Mouse (Mus musculus) liver, embryonic 15.5 days (tissue): ENCODE results near the gene Ptprd. TPM values are rescaled to one million over a fixed set of nuclear protein-coding genes. Genes with fewer than 3 reads are reported as not detected.

Source experiments
- ATAC-seq: fragments of 200-750 bp; cut with Nextera tagmentation; 2 replicates; pipeline ENCODE4 v1.8.0; 2017; ENCODE audit warnings: moderate number of reproducible peaks, mild to moderate bottlenecking, moderate library complexity; ENCODE audit not compliant: insufficient read depth
- H3K27ac ChIP-seq: fragments of 300-500 bp; sonication (generic); replicated peaks from 2 replicates; pipeline ENCODE4 v1.5.1; 2015; ENCODE audit warnings: mild to moderate bottlenecking, inconsistent platforms
- H3K27me3 ChIP-seq: fragments of 300-500 bp; sonication (generic); 2 replicates; pipeline ENCODE4 v1.6.1; 2015; ENCODE audit warnings: mild to moderate bottlenecking, inconsistent platforms
- H3K36me3 ChIP-seq: fragments of 300-500 bp; sonication (generic); replicated peaks from 2 replicates; pipeline ENCODE4 v1.6.1; 2015; ENCODE audit warnings: moderate library complexity, mild to moderate bottlenecking, inconsistent platforms
- H3K4me1 ChIP-seq: fragments of 300-500 bp; sonication (generic); replicated peaks from 2 replicates; pipeline ENCODE4 v1.6.1; 2015; ENCODE audit warnings: inconsistent platforms
- H3K4me2 ChIP-seq: fragments of 300-500 bp; sonication (generic); 2 replicates; pipeline ENCODE4 v1.6.1; 2015; ENCODE audit warnings: moderate library complexity, mild to moderate bottlenecking, inconsistent platforms
- H3K4me3 ChIP-seq: fragments of 300-500 bp; sonication (generic); replicated peaks from 2 replicates; pipeline ENCODE4 v1.5.1; 2015; ENCODE audit warnings: mild to moderate bottlenecking, inconsistent platforms
- H3K9ac ChIP-seq: fragments of 300-500 bp; sonication (generic); 2 replicates; pipeline ENCODE4 v1.6.1; 2015; ENCODE audit warnings: moderate library complexity, mild to moderate bottlenecking, inconsistent platforms
- H3K9me3 ChIP-seq: fragments of 300-500 bp; sonication (generic); replicated peaks from 2 replicates; pipeline ENCODE4 v1.6.1; 2016; ENCODE audit warnings: inconsistent platforms
- WGBS: fragments of 180-500 bp; shearing (Covaris S2); methylation state at CpG from one replicate; pipeline ENCODE4 v1.1.7; 2015; ENCODE audit warnings: mixed read lengths; ENCODE audit not compliant: insufficient replicate concordance; 5-methylcytosine and 5-hydroxymethylcytosine counted together
- polyA plus RNA-seq: library from polyadenylated mRNA; unstranded; fragments of >200 nt; fragmentation: Nextera tagmentation; extraction: Ambion mirVana; gene quantifications from 2 replicates; pipeline ENCODE4 v1.2.1, GENCODE M21; 2015

The Ptprd gene
- polyA plus RNA-seq, 1 experiment from 2014 or later: 4.8 TPM

GRCm38 (mm10) chr4:76344059-76344458 is 1867.7 kb downstream of the Ptprd start:
- WGBS: 32% methylated on average over 3 of the region's 3 CpGs
- Histone ChIP-seq H3K9me3 (no peaks in the 10 kb centered on the region), H3K4me3 (peak overlapping the region; percentile 22), H3K4me1 (no peaks in the 10 kb centered on the region), H3K9ac (no peak overlapping the region), H3K36me3 (no peaks in the 10 kb centered on the region), H3K27ac (no peak overlapping the region), H3K4me2 (peak overlapping the region; percentile 18; the same call in 1 of the 2 replicates), H3K27me3 (no peaks in the 10 kb centered on the region)
- ATAC-seq: peak; percentile 54

GRCm38 (mm10) chr4:76337926-76338325 is 1873.8 kb downstream of the Ptprd start:
- Histone ChIP-seq H3K9me3 (no peaks in the 10 kb centered on the region), H3K36me3 (no peaks in the 10 kb centered on the region), H3K4me1 (no peaks in the 10 kb centered on the region), H3K4me3 (no peak overlapping the region), H3K4me2 (no peak overlapping the region), H3K27me3 (no peaks in the 10 kb centered on the region), H3K27ac (no peak overlapping the region), H3K9ac (no peak overlapping the region)
- 64% methylated on average over 1 of the region's 1 CpGs for WGBS
- ATAC-seq: no peak

- no peak overlapping the region for H3K27ac ChIP-seq
- no peaks in the 10 kb centered on the region for H3K4me1 ChIP-seq
- no peaks in the 10 kb centered on the region for H3K27me3 ChIP-seq
- H3K4me2 ChIP-seq: peak overlapping the region; percentile 5; the same call in 1 of the 2 replicates
- H3K36me3 ChIP-seq: no peaks in the 10 kb centered on the region
- no peak overlapping the region for H3K4me3 ChIP-seq
- H3K9ac ChIP-seq: no peak overlapping the region
- ATAC-seq: no peak
- 27% methylated on average over 11 of the region's 11 CpGs for WGBS
- no peaks in the 10 kb centered on the region for H3K9me3 ChIP-seq
Measured at GRCm38 (mm10) chr4:76327346-76327745, 1884.4 kb downstream of the Ptprd start.

- Histone ChIP-seq H3K4me1 (no peaks in the 10 kb centered on the region), H3K4me2 (no peak overlapping the region), H3K9me3 (no peaks in the 10 kb centered on the region), H3K4me3 (no peak overlapping the region), H3K9ac (no peak overlapping the region), H3K27me3 (no peaks in the 10 kb centered on the region), H3K27ac (no peak overlapping the region), H3K36me3 (no peaks in the 10 kb centered on the region)
- 66% methylated on average over 3 of the region's 3 CpGs for WGBS
- no peak for ATAC-seq
Measured at GRCm38 (mm10) chr4:76325646-76326045, 1886.1 kb downstream of the Ptprd start.

GRCm38 (mm10) chr4:76324928-76325327 is 1886.8 kb downstream of the Ptprd start:
- H3K4me2 ChIP-seq: no peak overlapping the region
- H3K27me3 ChIP-seq: no peaks in the 10 kb centered on the region
- no peak overlapping the region for H3K4me3 ChIP-seq
- no peaks in the 10 kb centered on the region for H3K4me1 ChIP-seq
- no peak for ATAC-seq
- no peak overlapping the region for H3K27ac ChIP-seq
- no peak overlapping the region for H3K9ac ChIP-seq
- no peaks in the 10 kb centered on the region for H3K9me3 ChIP-seq
- 62% methylated on average over 10 of the region's 10 CpGs for WGBS
- H3K36me3 ChIP-seq: no peaks in the 10 kb centered on the region

GRCm38 (mm10) chr4:76324509-76324908 is 1887.3 kb downstream of the Ptprd start:
- Histone ChIP-seq H3K9ac (no peak overlapping the region), H3K9me3 (no peaks in the 10 kb centered on the region), H3K4me2 (no peak overlapping the region), H3K4me1 (no peaks in the 10 kb centered on the region), H3K4me3 (no peak overlapping the region), H3K27me3 (no peaks in the 10 kb centered on the region), H3K27ac (no peak overlapping the region), H3K36me3 (no peaks in the 10 kb centered on the region)
- no peak for ATAC-seq
- WGBS: 54% methylated on average over 5 of the region's 5 CpGs

GRCm38 (mm10) chr4:76319874-76320273 is 1891.9 kb downstream of the Ptprd start:
- Histone ChIP-seq H3K4me2 (no peak overlapping the region), H3K36me3 (no peaks in the 10 kb centered on the region), H3K9me3 (no peaks in the 10 kb centered on the region), H3K4me3 (no peak overlapping the region), H3K9ac (no peak overlapping the region), H3K27ac (no peak overlapping the region), H3K4me1 (no peaks in the 10 kb centered on the region), H3K27me3 (no peaks in the 10 kb centered on the region)
- ATAC-seq: no peak
- 55% methylated on average over 4 of the region's 4 CpGs for WGBS

GRCm38 (mm10) chr4:76315977-76316376 is 1895.8 kb downstream of the Ptprd start:
- Histone ChIP-seq H3K4me2 (no peak overlapping the region), H3K27me3 (no peaks in the 10 kb centered on the region), H3K9me3 (no peaks in the 10 kb centered on the region), H3K9ac (no peak overlapping the region), H3K4me1 (no peaks in the 10 kb centered on the region), H3K4me3 (no peak overlapping the region), H3K36me3 (no peaks in the 10 kb centered on the region), H3K27ac (no peak overlapping the region)
- WGBS: 51% methylated on average over 2 of the region's 2 CpGs
- ATAC-seq: no peak

GRCm38 (mm10) chr4:76313749-76314148 is 1898.0 kb downstream of the Ptprd start:
- 66% methylated on average over 3 of the region's 3 CpGs for WGBS
- Histone ChIP-seq H3K27ac (no peak overlapping the region), H3K9ac (no peak overlapping the region), H3K4me1 (no peaks in the 10 kb centered on the region), H3K4me3 (no peak overlapping the region), H3K27me3 (no peaks in the 10 kb centered on the region), H3K4me2 (no peak overlapping the region), H3K36me3 (no peaks in the 10 kb centered on the region), H3K9me3 (no peaks in the 10 kb centered on the region)
- ATAC-seq: no peak

- Histone ChIP-seq H3K9ac (no peak overlapping the region), H3K9me3 (no peaks in the 10 kb centered on the region), H3K4me3 (no peak overlapping the region), H3K4me1 (no peaks in the 10 kb centered on the region), H3K36me3 (no peaks in the 10 kb centered on the region), H3K27me3 (no peaks in the 10 kb centered on the region), H3K4me2 (no peak overlapping the region), H3K27ac (no peak overlapping the region)
- WGBS: 74% methylated on average over 3 of the region's 3 CpGs
- no peak for ATAC-seq
Measured at GRCm38 (mm10) chr4:76312593-76312992, 1899.2 kb downstream of the Ptprd start.

GRCm38 (mm10) chr4:76305987-76306386 is 1905.8 kb downstream of the Ptprd start:
- Histone ChIP-seq H3K36me3 (no peaks in the 10 kb centered on the region), H3K4me3 (no peak overlapping the region), H3K4me1 (no peaks in the 10 kb centered on the region), H3K27me3 (no peaks in the 10 kb centered on the region), H3K9ac (no peak overlapping the region), H3K9me3 (no peaks in the 10 kb centered on the region), H3K27ac (no peak overlapping the region), H3K4me2 (no peak overlapping the region)
- no peak for ATAC-seq
- WGBS: 75% methylated on average over 5 of the region's 5 CpGs

- no peaks in the 10 kb centered on the region for H3K4me1 ChIP-seq
- no peak overlapping the region for H3K4me2 ChIP-seq
- H3K9ac ChIP-seq: no peak overlapping the region
- H3K36me3 ChIP-seq: no peaks in the 10 kb centered on the region
- ATAC-seq: no peak
- 70% methylated on average over 3 of the region's 3 CpGs for WGBS
- no peaks in the 10 kb centered on the region for H3K9me3 ChIP-seq
- H3K4me3 ChIP-seq: no peak overlapping the region
- H3K27ac ChIP-seq: no peak overlapping the region
- no peaks in the 10 kb centered on the region for H3K27me3 ChIP-seq
Measured at GRCm38 (mm10) chr4:76297375-76297774, 1914.4 kb downstream of the Ptprd start.
